Mouse (Mus musculus): ENCODE measurements around the gene Gm9803.

- TF ChIP-seq CTCF (IDR thresholded peaks at IDR 0.05; ENCODE audit: low read depth) = peak; percentile 25
- TF ChIP-seq EP300 (optimal IDR thresholded peaks at IDR 0.05) = no peak
Measured at GRCm38 (mm10) chr10:43527283-43528269, 3.7 kb downstream of the Gm9803 start.

Data from stomach, postnatal 0 days (tissue).